Mouse (Mus musculus): Measurements from ENCODE around the gene Zbtb18.

Zbtb18 gene

GRCm38 (mm10) chr1:177442196-177442808 is at the start of gene Zbtb18:
Gene Zbtb18 (plus strand): TSS chr1:177442351.
- peak; percentile 26 for DNase-seq (ENCODE audit: low spot score)

DNA sequence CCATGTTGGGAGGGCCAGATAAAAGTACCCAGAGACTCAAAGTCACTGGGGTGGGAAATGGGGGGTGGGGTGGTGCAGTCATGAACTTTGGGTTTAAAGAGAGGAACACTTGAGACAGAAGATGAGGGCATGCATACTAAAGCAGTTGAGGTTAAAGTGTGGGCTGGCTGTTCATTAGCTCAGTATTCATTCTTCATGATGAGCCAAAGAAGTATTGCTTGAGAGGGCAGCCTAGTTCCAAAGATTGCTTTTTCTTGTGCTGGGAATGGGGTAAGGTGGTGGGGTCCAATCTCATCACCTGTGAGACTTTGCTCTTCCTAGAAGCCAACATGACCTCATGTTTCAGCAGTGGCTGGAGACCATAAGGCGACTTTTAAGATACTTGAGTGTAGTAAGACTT is 44.7 kb upstream of the Zbtb18 start:
- no peak for DNase-seq (ENCODE audit: low spot score)

DNA sequence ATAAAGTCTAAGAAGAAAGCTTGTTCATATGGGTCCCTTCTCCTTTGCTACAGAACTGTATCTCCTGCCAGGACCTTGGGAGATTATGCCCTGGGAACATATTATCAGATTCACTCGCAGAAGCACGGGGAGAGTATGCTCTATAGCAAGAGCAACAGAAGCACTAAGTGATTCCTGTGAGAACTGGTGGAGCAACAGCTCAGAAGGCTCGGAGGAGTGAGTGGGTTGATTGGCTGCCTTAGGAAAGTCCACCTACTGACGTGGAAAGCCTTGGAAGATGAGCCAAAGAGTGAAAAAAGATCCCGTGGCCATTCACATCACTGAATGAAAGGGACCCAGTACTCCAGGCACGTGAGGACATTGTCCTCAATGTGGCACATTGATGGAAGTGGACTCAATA is 37.0 kb upstream of the Zbtb18 start:
- no peak for DNase-seq (ENCODE audit: low spot score)

- DNase-seq (ENCODE audit: low spot score): no peak
These were observed 33.5 kb upstream of the Zbtb18 start for GRCm38 (mm10) chr1:177408690-177409089.

DNA sequence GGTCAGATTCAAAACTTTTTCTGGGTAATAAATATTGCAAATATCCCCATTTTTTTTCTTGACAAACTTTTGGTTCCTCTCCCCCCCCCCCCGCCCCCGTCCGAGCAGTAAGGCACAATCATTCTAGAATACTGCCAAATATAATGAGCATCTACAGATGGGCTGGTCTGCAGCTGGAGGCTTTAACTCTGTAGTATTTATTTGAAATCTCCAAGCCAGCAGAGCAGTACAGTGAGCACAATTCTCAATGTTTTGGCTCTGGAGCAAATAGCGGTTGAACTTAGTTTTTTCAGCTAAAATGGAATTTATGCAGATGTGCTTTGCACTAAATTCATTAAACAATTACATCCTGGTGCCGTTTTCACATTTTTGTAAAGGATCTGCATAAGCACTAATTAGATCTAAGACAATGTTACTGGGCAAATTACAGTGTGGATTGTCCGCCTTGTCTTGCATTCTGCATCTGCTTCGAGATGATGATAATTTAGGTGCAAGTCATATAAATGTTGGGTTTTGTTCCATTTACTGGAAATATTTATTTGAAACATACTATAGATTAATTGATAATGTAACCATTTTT is 31.3 kb upstream of the Zbtb18 start:
- no peak for DNase-seq (ENCODE audit: low spot score)

DNA sequence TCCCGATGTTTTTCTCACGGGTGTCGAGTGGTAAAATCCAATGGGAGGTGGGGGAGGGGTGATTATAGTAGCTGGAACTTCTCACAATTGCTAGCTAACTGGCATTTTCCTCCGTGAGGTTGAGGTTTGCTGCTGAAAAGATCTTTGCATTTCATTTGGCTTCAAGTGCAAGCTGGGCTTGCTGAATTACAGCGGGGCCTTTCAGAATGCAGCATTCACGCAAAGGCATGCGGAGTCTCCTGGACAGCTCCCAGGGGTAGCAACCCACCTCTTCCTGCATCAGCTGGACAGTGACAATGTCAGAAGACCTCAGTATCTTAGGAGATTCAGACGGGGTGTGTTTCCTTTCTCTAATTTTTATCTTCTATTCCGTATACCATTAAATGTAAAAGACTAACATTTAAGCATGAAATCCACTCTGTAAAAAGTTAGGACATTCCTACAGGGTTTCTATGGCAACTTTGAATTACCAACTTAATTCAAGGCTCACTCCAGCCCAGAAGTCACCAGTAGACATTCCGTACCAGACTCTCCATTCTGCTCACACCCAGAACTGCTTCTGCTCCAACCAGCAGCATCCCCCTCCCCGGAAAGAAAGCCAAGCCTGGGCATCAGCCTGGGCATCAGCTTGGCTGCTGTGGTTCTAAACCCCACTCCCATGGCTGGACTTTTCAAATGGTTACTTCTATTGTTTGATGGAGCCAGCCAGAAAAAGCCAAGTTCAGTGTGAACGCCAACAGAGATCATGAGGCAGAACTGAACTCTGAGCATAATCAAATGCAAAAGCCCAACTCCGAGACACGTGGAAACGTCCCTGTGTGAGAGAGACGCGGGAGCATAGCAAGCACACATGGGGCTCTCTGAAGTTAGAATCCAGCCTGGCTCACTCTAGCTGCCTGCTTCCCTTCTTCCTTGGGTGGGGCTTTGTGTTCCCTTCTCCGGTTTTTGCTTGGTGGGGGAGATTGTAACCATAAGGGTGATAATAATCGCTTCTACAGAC is 30.5 kb upstream of the Zbtb18 start:
- no peak for DNase-seq (ENCODE audit: low spot score)

GRCm38 (mm10) chr1:177419331-177419730 is 22.8 kb upstream of the Zbtb18 start:
- no peak for DNase-seq (ENCODE audit: low spot score)

- no peak for DNase-seq (ENCODE audit: low spot score)
These were observed 22.0 kb upstream of the Zbtb18 start for GRCm38 (mm10) chr1:177420126-177420525.

GRCm38 (mm10) chr1:177427862-177428261 is 14.3 kb upstream of the Zbtb18 start:
- no peak for DNase-seq (ENCODE audit: low spot score)

- no peak for DNase-seq (ENCODE audit: low spot score)
These were observed 13.8 kb upstream of the Zbtb18 start for GRCm38 (mm10) chr1:177428338-177428737.

DNA sequence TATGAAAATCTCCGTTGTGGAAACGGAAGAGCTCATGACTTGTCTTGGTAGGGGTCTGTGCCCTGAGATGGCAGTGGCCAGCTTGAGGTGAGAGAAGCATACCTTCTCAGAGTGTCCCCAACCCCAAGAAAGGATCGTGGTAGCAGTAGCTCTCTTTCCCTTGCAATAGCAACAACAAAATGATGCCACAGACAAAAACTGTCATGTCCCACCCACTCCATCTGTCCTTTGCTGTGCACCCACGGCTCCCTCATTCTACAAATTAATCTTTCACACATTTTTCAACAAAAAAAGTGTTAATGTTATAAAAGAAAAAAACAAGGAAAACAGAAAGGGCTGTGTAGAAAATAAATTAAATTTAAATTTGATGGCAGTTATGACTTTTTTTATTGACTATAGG is 13.1 kb upstream of the Zbtb18 start:
- no peak for DNase-seq (ENCODE audit: low spot score)

GRCm38 (mm10) chr1:177440411-177440810 is 1.7 kb upstream of the Zbtb18 start:
- no peak for DNase-seq (ENCODE audit: low spot score)

DNA sequence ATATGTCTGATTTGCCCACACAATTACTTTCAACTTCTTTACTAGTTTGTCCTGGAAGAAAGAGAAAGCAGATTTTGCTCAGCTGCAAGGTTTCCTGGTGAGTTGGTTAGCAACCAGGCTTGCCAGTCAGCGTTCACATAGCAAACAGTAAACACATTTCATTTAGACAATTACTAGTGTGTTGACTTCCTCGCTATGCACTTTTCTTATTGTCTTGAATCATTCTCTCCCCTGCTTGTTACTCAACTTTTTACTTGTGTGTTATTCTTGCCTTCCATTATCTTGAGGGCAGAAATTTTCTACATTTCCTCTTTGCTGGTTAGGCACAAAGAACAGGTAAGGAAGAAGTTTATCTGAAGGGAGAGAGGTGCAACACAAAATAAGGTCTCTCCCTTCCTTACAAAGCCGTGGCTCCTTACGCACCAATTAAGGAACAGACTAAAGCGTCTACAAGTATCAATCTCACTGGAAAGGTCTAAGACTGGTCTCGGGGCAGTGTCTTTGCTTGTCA is 1.1 kb upstream of the Zbtb18 start:
- no peak for DNase-seq (ENCODE audit: low spot score)

DNA sequence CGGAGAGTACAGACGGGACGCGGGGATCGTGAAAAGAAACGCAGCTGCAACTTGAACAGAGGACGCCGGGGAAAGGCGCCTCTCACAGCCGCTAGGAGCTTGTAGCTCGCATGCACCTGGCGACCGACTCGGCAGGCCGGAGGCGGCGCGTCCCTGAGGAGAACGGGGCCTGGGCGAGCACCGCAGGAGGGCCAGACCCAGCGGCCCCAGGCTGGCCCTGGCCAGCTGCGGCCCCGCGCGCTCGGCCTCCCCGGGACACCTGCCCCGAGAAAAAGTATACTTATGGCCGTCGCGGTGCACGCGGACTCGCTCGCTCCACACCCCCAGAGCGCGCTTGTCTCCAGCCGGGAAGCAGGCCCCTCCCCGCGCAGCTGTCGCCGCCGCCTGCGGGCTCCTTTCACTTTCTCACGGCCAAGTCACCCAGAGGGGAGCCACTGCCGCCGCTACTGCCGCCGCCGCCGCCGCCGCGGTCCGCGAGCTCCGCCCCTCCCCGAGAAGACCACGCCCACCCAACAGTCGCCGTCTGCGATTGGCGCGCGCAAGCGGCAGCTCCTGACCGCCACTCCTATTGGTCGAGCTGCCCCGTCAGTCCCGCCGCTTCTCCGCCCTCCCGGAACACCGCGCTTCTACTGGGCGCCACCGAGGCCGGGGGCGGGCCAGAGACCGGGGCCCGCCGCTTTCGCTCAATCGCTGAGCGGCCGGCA is 507 bp upstream of the Zbtb18 start:
- DNase-seq (ENCODE audit: low spot score): peak; percentile 87

GRCm38 (mm10) chr1:177442821-177443723 is 921 bp downstream of the Zbtb18 start:
- DNase-seq (ENCODE audit: low spot score): no peak

GRCm38 (mm10) chr1:177443724-177444482 is 1.8 kb downstream of the Zbtb18 start:
- DNase-seq (ENCODE audit: low spot score): no peak

GRCm38 (mm10) chr1:177444483-177444810 is 2.3 kb downstream of the Zbtb18 start:
- DNase-seq (ENCODE audit: low spot score): no peak

DNA sequence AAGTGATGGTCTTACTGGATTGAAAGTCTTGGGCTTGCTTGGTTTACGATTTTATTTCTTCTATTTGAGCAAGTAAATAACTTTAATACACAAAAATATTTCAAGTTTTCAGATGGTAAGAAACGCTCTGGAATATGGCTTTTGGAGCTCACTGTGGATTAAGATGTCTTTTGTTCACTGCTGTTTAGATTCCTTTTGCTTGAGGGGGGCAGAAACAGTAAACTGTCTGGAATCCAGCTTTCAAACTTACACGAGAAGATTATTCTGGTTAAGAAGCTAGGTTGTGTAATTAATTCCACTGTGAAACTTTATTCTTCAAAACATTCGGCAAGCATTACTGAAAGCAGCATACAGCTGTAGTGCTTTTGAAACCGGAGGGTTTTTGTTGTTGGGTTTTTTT is 2.8 kb downstream of the Zbtb18 start:
- no peak for DNase-seq (ENCODE audit: low spot score)

GRCm38 (mm10) chr1:177445461-177446130 is 3.4 kb downstream of the Zbtb18 start:
- DNase-seq (ENCODE audit: low spot score): no peak

- no peak for DNase-seq (ENCODE audit: low spot score)
These were observed 4.9 kb downstream of the Zbtb18 start for GRCm38 (mm10) chr1:177447086-177447485.

Data from ovary, postnatal 10 days (tissue).